ENCODE assay signal across 28 mouse cellular contexts in the genomic region with DNA sequence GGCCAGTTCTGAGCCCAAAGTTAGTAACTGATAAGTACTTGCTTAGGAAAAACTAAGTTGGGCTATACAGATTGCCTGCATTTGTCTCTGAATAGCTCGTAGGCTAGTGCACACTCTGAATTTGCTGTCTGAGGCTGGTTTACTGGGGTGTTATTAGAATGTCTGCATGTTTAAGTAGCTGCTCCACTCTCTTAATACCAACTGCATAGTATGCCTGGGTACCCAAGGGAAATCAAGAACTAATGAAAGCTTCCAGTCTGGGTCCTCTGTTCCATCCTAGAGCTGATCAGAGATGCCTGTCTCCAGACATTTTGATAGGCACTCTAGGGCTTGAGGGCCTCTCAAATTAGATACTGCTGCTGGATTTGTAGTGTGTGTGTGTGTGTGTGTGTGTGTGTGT.
DNase-seq lines count a peak whose midpoint lies in the region; ATAC-seq lines count a peak whose summit lies in the region.
"Had no signal": no experiment of that assay in that cellular context is flagged by ENCODE, and none has a peak within 500 bp of the region (broad histone marks: within the 10 kb centered on the region; RNA-seq: fewer than 3 reads in every experiment).

No protein-coding gene starts in this region.

- H3K4me3 ChIP-seq in hindbrain, embryonic 16.5 days (ENCODE audit: low read length) = no peak overlapping the region
- H3K4me3 ChIP-seq in hindbrain, embryonic 10.5 days = no peak overlapping the region
- no peak overlapping the region for H3K4me3 ChIP-seq in neural tube, embryonic 14.5 days (ENCODE audit: low read depth, low read length)
- H3K4me3 ChIP-seq: embryonic facial prominence, embryonic 10.5 days; embryonic facial prominence, embryonic 13.5 days; erythroblast, embryonic 14.5 days; forebrain, embryonic 12.5 days; forebrain, embryonic 15.5 days; heart, adult 2 months; heart, embryonic 10.5 days; heart, embryonic 13.5 days had no signal

- H3K4me2 ChIP-seq in hindbrain, embryonic 16.5 days (ENCODE audit: low read length) = no peak overlapping the region
- H3K4me2 ChIP-seq in neural tube, embryonic 14.5 days (ENCODE audit: low read depth, low read length) = no peak overlapping the region
- H3K4me2 ChIP-seq: embryonic facial prominence, embryonic 13.5 days; forebrain, embryonic 12.5 days; forebrain, embryonic 15.5 days; heart, embryonic 13.5 days had no signal

- H3K27ac ChIP-seq in hindbrain, embryonic 16.5 days (ENCODE audit: low read depth, low read length) = no peak overlapping the region
- no peak overlapping the region for H3K27ac ChIP-seq in hindbrain, embryonic 10.5 days
- no peak overlapping the region for H3K27ac ChIP-seq in neural tube, embryonic 14.5 days (ENCODE audit: low read depth, low read length)
- H3K27ac ChIP-seq: embryonic facial prominence, embryonic 10.5 days; embryonic facial prominence, embryonic 13.5 days; forebrain, embryonic 12.5 days; forebrain, embryonic 15.5 days; heart, adult 2 months; heart, embryonic 10.5 days; heart, embryonic 13.5 days had no signal

- ATAC-seq in hindbrain, embryonic 16.5 days = peak; percentile 63; the same call in 1 of the 2 replicates
- ATAC-seq in neural tube, embryonic 14.5 days (ENCODE audit: low read depth) = 0 out of 2 replicates have a peak, but pooled peaks have one; percentile 17
- no peak for ATAC-seq in CD4-positive, CD25-positive, alpha-beta regulatory T cell, adult 4 months
- ATAC-seq: forebrain, embryonic 15.5 days; inflammation-experienced regulatory T-cells, adult 6 months; intestine, embryonic 16.5 days; Patski had no signal

- DNase-seq in heart, adult 11 months = peak; percentile 51
- DNase-seq in heart, postnatal 14 days = no peak
- DNase-seq in hindbrain, embryonic 10.5 days (ENCODE audit: low spot score) = no peak
- DNase-seq in neural tube, embryonic 10.5 days (ENCODE audit: extremely low spot score, low spot score) = no peak
- DNase-seq: adrenal gland, postnatal 10 days; adrenal gland, postnatal 36 days; cerebellum, adult 11-12 months; cerebellum, adult 8-10 months; cerebellum, postnatal 10 days; cerebellum, postnatal 36 days; embryo, embryonic 11 days; gastrocnemius, postnatal 25 days; heart, adult 2 months had no signal

- 73% methylated on average over 1 of the region's 1 CpGs for WGBS in hindbrain, embryonic 16.5 days
- WGBS in hindbrain, embryonic 10.5 days = 88% methylated on average over 1 of the region's 1 CpGs
- WGBS in neural tube, embryonic 14.5 days = 74% methylated on average over 1 of the region's 1 CpGs

- H3K4me1 ChIP-seq in hindbrain, embryonic 16.5 days (ENCODE audit: control insufficient read depth, insufficient read depth, low read depth, low read length) = no peaks in the 10 kb centered on the region
- no peaks in the 10 kb centered on the region for H3K4me1 ChIP-seq in hindbrain, embryonic 10.5 days (replicated peaks)
- H3K4me1 ChIP-seq in neural tube, embryonic 14.5 days (ENCODE audit: control insufficient read depth, insufficient read depth, low read length) = no peaks in the 10 kb centered on the region
- H3K4me1 ChIP-seq: embryonic facial prominence, embryonic 13.5 days; forebrain, embryonic 12.5 days; forebrain, embryonic 15.5 days had no signal

- intact Hi-C loops in heart, postnatal 14 days (cut with DNase I) = no loop called here

- no peaks in the 10 kb centered on the region for H3K27me3 ChIP-seq in hindbrain, embryonic 16.5 days (replicated peaks; ENCODE audit: control insufficient read depth, insufficient read depth, low read length)
- no peaks in the 10 kb centered on the region for H3K27me3 ChIP-seq in hindbrain, embryonic 10.5 days (ENCODE audit: insufficient read depth, poor library complexity, severe bottlenecking)
- H3K27me3 ChIP-seq in neural tube, embryonic 14.5 days (ENCODE audit: control insufficient read depth, insufficient read depth, low read length) = no peaks in the 10 kb centered on the region
- H3K27me3 ChIP-seq: CH12.LX; embryonic facial prominence, embryonic 13.5 days; forebrain, embryonic 12.5 days; forebrain, embryonic 15.5 days; heart, embryonic 13.5 days; Patski had no signal

- no peak overlapping the region for H3K9ac ChIP-seq in hindbrain, embryonic 16.5 days (ENCODE audit: low read depth, low read length)
- no peak overlapping the region for H3K9ac ChIP-seq in neural tube, embryonic 14.5 days (replicated peaks; ENCODE audit: low read depth, low read length)
- H3K9ac ChIP-seq: embryonic facial prominence, embryonic 13.5 days; forebrain, embryonic 12.5 days; forebrain, embryonic 15.5 days; heart, embryonic 13.5 days had no signal

- H3K9me3 ChIP-seq in hindbrain, embryonic 16.5 days (ENCODE audit: control insufficient read depth, low read length) = no peaks in the 10 kb centered on the region
- no peaks in the 10 kb centered on the region for H3K9me3 ChIP-seq in hindbrain, embryonic 10.5 days
- no peaks in the 10 kb centered on the region for H3K9me3 ChIP-seq in neural tube, embryonic 14.5 days (ENCODE audit: control insufficient read depth, low read length)
- H3K9me3 ChIP-seq: embryonic facial prominence, embryonic 10.5 days; embryonic facial prominence, embryonic 13.5 days; forebrain, embryonic 12.5 days; forebrain, embryonic 15.5 days; G1E; heart, embryonic 10.5 days; heart, embryonic 13.5 days had no signal

- no peaks in the 10 kb centered on the region for H3K36me3 ChIP-seq in hindbrain, embryonic 16.5 days (ENCODE audit: control insufficient read depth, insufficient read depth, low read length)
- H3K36me3 ChIP-seq in hindbrain, embryonic 10.5 days = no peaks in the 10 kb centered on the region
- H3K36me3 ChIP-seq in neural tube, embryonic 14.5 days (ENCODE audit: control insufficient read depth, insufficient read depth, low read length) = no peaks in the 10 kb centered on the region
- H3K36me3 ChIP-seq: embryonic facial prominence, embryonic 10.5 days; embryonic facial prominence, embryonic 13.5 days; forebrain, embryonic 12.5 days; forebrain, embryonic 15.5 days; G1E; heart, embryonic 10.5 days; heart, embryonic 13.5 days had no signal
